23 mouse cellular contexts compared by ENCODE assay signal in genomic region chr5:66062930-66063220, GRCm38 (mm10). TPM values are rescaled to one million over a fixed set of nuclear protein-coding genes. Genes with fewer than 3 reads are reported as not detected.
DNase-seq lines count a peak whose midpoint lies in the region; ATAC-seq lines count a peak whose summit lies in the region.
"Had no signal": no experiment of that assay in that cellular context is flagged by ENCODE, and none has a peak within 500 bp of the region (broad histone marks: within the 10 kb centered on the region; RNA-seq: fewer than 3 reads in every experiment).

No protein-coding gene starts in this region.

- H3K9ac ChIP-seq in lung, embryonic 16.5 days (ENCODE audit: low read length), result no peak overlapping the region
- H3K9ac ChIP-seq in neural tube, embryonic 15.5 days (replicated peaks), result no peak overlapping the region
- H3K9ac ChIP-seq: forebrain, embryonic 12.5 days; liver, embryonic 14.5 days had no signal

- H3K27ac ChIP-seq in lung, embryonic 16.5 days (ENCODE audit: low read length), result peak overlapping the region; percentile 39; the same call in 1 of the 2 replicates
- H3K27ac ChIP-seq in neural tube, embryonic 15.5 days (replicated peaks), result peak overlapping the region; percentile 18; the same call in 1 of the 2 replicates
- H3K27ac ChIP-seq: forebrain, embryonic 12.5 days; gastrocnemius, adult 2 months; heart, embryonic 10.5 days; hindbrain, embryonic 10.5 days; left cerebral cortex, adult 2 months; liver, embryonic 14.5 days had no signal

- no peak overlapping the region for H3K4me3 ChIP-seq in lung, embryonic 16.5 days (ENCODE audit: low read length)
- no peak overlapping the region for H3K4me3 ChIP-seq in neural tube, embryonic 15.5 days (replicated peaks)
- H3K4me3 ChIP-seq: forebrain, embryonic 12.5 days; gastrocnemius, adult 2 months; heart, embryonic 10.5 days; hindbrain, embryonic 10.5 days; left cerebral cortex, adult 2 months had no signal

- ATAC-seq in lung, embryonic 16.5 days (ENCODE audit: low read depth), result peak; percentile 45; the same call in 1 of the 2 replicates
- ATAC-seq in neural tube, embryonic 15.5 days (ENCODE audit: low FRiP score), result no peak; the same call in 1 of the 2 replicates

- H3K36me3 ChIP-seq in lung, embryonic 16.5 days (ENCODE audit: control insufficient read depth, insufficient read depth, low read length), result no peaks in the 10 kb centered on the region
- H3K36me3 ChIP-seq in neural tube, embryonic 15.5 days, result no peaks in the 10 kb centered on the region
- H3K36me3 ChIP-seq: forebrain, embryonic 12.5 days; heart, embryonic 10.5 days; hindbrain, embryonic 10.5 days had no signal

- no peaks in the 10 kb centered on the region for H3K27me3 ChIP-seq in lung, embryonic 16.5 days (ENCODE audit: control insufficient read depth, insufficient read depth, low read depth, low read length)
- no peaks in the 10 kb centered on the region for H3K27me3 ChIP-seq in neural tube, embryonic 15.5 days (replicated peaks)
- H3K27me3 ChIP-seq: forebrain, embryonic 12.5 days; megakaryocyte, embryonic 14.5 days had no signal

- peak; percentile 63 to 77 for DNase-seq in adrenal gland, adult (ENCODE audit: inconsistent age in 2 of 2, low spot score in 1 of 2)
- no peak for DNase-seq in adrenal gland, adult 8-10 months
- peak; percentile 49 for DNase-seq in kidney, adult 11 months
- no peak for DNase-seq in kidney, postnatal 10 days
- no peak for DNase-seq in lung, postnatal 4 days
- no peak for DNase-seq in left cerebral cortex, adult 8-10 months (ENCODE audit: low spot score in 2 of 2)
- DNase-seq: cerebellum, adult 9-10 months; gastrocnemius, adult 2 months; lung, postnatal 10 days; right cerebral cortex, postnatal 4 days; thymus, postnatal 4 days had no signal

- 45% methylated on average over 3 of the region's 3 CpGs for WGBS in lung, embryonic 16.5 days
- 77% methylated on average over 3 of the region's 3 CpGs for WGBS in neural tube, embryonic 15.5 days

- H3K9me3 ChIP-seq in lung, embryonic 16.5 days (ENCODE audit: control insufficient read depth, low read length), result no peaks in the 10 kb centered on the region
- H3K9me3 ChIP-seq in neural tube, embryonic 15.5 days (replicated peaks), result no peaks in the 10 kb centered on the region
- H3K9me3 ChIP-seq: forebrain, embryonic 12.5 days; heart, embryonic 10.5 days; hindbrain, embryonic 10.5 days; megakaryocyte, embryonic 14.5 days had no signal

- H3K4me2 ChIP-seq in lung, embryonic 16.5 days (ENCODE audit: low read depth, low read length), result no peak overlapping the region
- no peak overlapping the region for H3K4me2 ChIP-seq in neural tube, embryonic 15.5 days
- H3K4me2 ChIP-seq: forebrain, embryonic 12.5 days had no signal

- peaks cover 3% of the 10 kb centered on the region for H3K4me1 ChIP-seq in lung, embryonic 16.5 days (replicated peaks; ENCODE audit: control insufficient read depth, insufficient read depth, low read length)
- H3K4me1 ChIP-seq in neural tube, embryonic 15.5 days, result peaks cover 6% of the 10 kb centered on the region; the same call in 1 of the 2 replicates

RNA-seq across cellular contexts. Expression of gene 9130230L23Rik, which starts 58.8 kb away (rescaled TPM):
- total RNA-seq in adrenal gland, adult 8-10 months (2022), result 1 to 10 TPM in 1 of 4 experiments, under 1 TPM in 3; 0.28 to 2.3 (median 0.54) TPM
- polyA plus RNA-seq in lung, embryonic 16.5 days (2015; fragmentation: Nextera tagmentation; extraction: Ambion mirVana), result 1.4 and 2.3 TPM in 2 replicates
- polyA plus RNA-seq in neural tube, embryonic 15.5 days (2015; fragmentation: Nextera tagmentation; extraction: Ambion mirVana), result 0.14 TPM in 1 of 2 replicates, not detected in the other
- total RNA-seq in left cerebral cortex, adult 8-10 months (2022), result not detected
- total RNA-seq: layer of hippocampus, adult 8-10 months; left cerebral cortex, adult 2 months; midbrain, postnatal 0 days had no signal
- polyA plus RNA-seq: embryonic facial prominence, embryonic 11.5 days; limb, embryonic 11.5 days; midbrain, postnatal 0 days had no signal

Comparison
In these comparisons a context has a peak if more than half of its experiments do, and no peak if none do; other contexts are left out.
1. DNase-seq: peak in adrenal gland, adult (2 of 2) and kidney, adult 11 months (single experiment); none in adrenal gland, adult 8-10 months (single experiment), kidney, postnatal 10 days (single experiment), lung, postnatal 4 days (0 of 2) and left cerebral cortex, adult 8-10 months (0 of 2).